Mouse (Mus musculus): ENCODE results near the gene Pip5kl1. TPM values are rescaled to one million over a fixed set of nuclear protein-coding genes. Genes with fewer than 3 reads are reported as not detected.
A peak's percentile ranks its signal among the peaks of the same experiment; 100 is the strongest.

Pip5kl1 gene
- polyA plus RNA-seq, 1 experiment from 2014 or later: 11.6 TPM

DNA sequence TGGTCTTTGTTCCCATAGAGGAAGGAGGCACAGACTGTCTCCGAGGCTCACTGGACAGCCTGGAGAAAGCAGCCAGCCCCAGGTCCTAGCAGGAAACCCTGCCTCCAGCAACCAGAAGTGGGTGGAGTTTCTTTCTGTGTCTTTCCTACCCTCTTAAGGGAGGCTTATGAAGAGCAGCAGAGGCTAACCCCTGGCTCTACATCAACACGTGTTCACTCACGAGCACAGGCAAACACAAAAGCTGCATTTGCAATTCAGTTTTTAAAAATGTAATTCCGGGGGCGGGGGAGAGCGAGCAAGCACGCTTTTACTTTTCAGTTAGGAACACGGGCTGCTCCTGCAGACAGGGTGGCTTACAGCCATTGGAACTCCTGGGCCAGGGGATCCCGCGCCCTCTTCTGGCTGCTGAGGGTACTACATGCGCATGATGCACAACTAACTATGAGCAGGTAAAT is 28.0 kb downstream of the Pip5kl1 start:
- peaks cover 6% of the 10 kb centered on the region; the same call in 1 of the 2 replicates for H3K4me1 ChIP-seq (replicated peaks; ENCODE audit: control insufficient read depth, insufficient read depth, low read length)
- H3K27me3 ChIP-seq (ENCODE audit: control insufficient read depth, insufficient read depth, low read length): no peaks in the 10 kb centered on the region
- no peaks in the 10 kb centered on the region for H3K36me3 ChIP-seq (replicated peaks; ENCODE audit: control insufficient read depth, insufficient read depth)
- H3K9ac ChIP-seq: no peak overlapping the region
- H3K4me3 ChIP-seq (replicated peaks; ENCODE audit: low read length): peak overlapping the region; percentile 8
- WGBS: under 1% methylated on average over 11 of the region's 11 CpGs
- ATAC-seq (ENCODE audit: low FRiP score): no peak
- H3K4me2 ChIP-seq (replicated peaks): peak overlapping the region; percentile 32; the same call in 1 of the 2 replicates
- no peaks in the 10 kb centered on the region for H3K9me3 ChIP-seq (ENCODE audit: control insufficient read depth, low read length)
- DNase-seq (ENCODE audit: low spot score): peak; percentile 80
- no peak overlapping the region for H3K27ac ChIP-seq

- no peak overlapping the region for H3K4me3 ChIP-seq (replicated peaks; ENCODE audit: low read length)
- no peaks in the 10 kb centered on the region for H3K9me3 ChIP-seq (ENCODE audit: control insufficient read depth, low read length)
- DNase-seq (ENCODE audit: low spot score) (no peak), ATAC-seq (ENCODE audit: low FRiP score) (no peak)
- H3K4me1 ChIP-seq (replicated peaks; ENCODE audit: control insufficient read depth, insufficient read depth, low read length): peaks cover 18% of the 10 kb centered on the region; the same call in 1 of the 2 replicates
- H3K27me3 ChIP-seq (ENCODE audit: control insufficient read depth, insufficient read depth, low read length): no peaks in the 10 kb centered on the region
- WGBS: 46% methylated on average over 10 of the region's 10 CpGs
- H3K36me3 ChIP-seq (replicated peaks; ENCODE audit: control insufficient read depth, insufficient read depth): no peaks in the 10 kb centered on the region
- H3K4me2 ChIP-seq (replicated peaks): no peak overlapping the region
- no peak overlapping the region for H3K27ac ChIP-seq
- no peak overlapping the region for H3K9ac ChIP-seq
Observed at GRCm38 (mm10) chr2:32604631-32605030, 30.0 kb downstream of the Pip5kl1 start.

- peak; percentile 80 for DNase-seq (ENCODE audit: low spot score)
- WGBS: 12% methylated on average over 49 of the region's 55 CpGs
- Histone ChIP-seq H3K4me2 (replicated peaks) (peak overlapping the region; percentile 90), H3K9ac (peak overlapping the region; percentile 78), H3K27ac (no peak overlapping the region), H3K36me3 (replicated peaks; ENCODE audit: control insufficient read depth, insufficient read depth) (no peaks in the 10 kb centered on the region), H3K27me3 (ENCODE audit: control insufficient read depth, insufficient read depth, low read length) (no peaks in the 10 kb centered on the region), H3K4me1 (replicated peaks; ENCODE audit: control insufficient read depth, insufficient read depth, low read length) (peaks cover 23% of the 10 kb centered on the region; the same call in 1 of the 2 replicates), H3K4me3 (replicated peaks; ENCODE audit: low read length) (peak overlapping the region; percentile 77), H3K9me3 (ENCODE audit: control insufficient read depth, low read length) (no peaks in the 10 kb centered on the region)
- ATAC-seq (ENCODE audit: low FRiP score): peak; percentile 87
Observed at GRCm38 (mm10) chr2:32606161-32607142, 31.9 kb downstream of the Pip5kl1 start.

DNA sequence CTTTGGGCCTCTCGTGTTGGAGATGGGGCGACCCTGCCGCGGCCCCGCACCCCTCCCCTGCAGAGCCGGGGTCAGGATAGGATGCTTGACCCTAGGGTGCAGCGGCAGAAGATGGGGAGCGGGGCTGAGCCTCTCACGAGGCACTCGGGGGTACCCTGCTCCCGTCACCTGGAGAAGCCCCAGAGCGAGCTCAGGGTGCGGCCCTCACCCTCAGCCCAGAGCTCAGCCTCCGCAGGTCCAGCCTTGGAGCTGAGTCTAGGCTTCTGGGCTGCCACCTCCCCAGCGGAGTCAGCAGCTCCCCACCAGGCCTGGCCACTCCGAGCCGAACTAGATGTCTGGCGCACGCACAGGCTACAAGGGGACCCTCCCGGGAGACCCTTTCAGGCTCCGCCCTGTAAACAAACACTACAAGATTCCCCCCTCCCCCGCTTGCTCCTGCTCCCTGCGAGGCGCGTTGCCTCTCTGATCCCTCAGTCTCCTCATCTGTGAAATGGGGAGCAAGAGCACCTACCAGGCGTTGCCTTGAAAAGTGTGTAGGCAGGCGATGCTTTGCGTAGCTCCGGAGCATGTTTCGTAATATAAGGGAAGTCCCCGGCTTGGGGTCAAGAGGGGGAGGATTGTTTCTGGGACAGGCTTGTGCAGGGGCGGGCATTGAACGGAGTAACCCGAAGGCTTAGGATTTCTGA is 32.8 kb downstream of the Pip5kl1 start:
- ATAC-seq (ENCODE audit: low FRiP score): peak; percentile 38
- WGBS: 6% methylated on average over 34 of the region's 34 CpGs
- Histone ChIP-seq H3K9ac (peak overlapping the region; percentile 78), H3K4me3 (replicated peaks; ENCODE audit: low read length) (peak overlapping the region; percentile 77), H3K36me3 (replicated peaks; ENCODE audit: control insufficient read depth, insufficient read depth) (no peaks in the 10 kb centered on the region), H3K27me3 (ENCODE audit: control insufficient read depth, insufficient read depth, low read length) (no peaks in the 10 kb centered on the region), H3K4me1 (replicated peaks; ENCODE audit: control insufficient read depth, insufficient read depth, low read length) (peaks cover 23% of the 10 kb centered on the region; the same call in 1 of the 2 replicates), H3K9me3 (ENCODE audit: control insufficient read depth, low read length) (no peaks in the 10 kb centered on the region), H3K27ac (no peak overlapping the region), H3K4me2 (replicated peaks) (peak overlapping the region; percentile 90)
- no peak for DNase-seq (ENCODE audit: low spot score)

DNA sequence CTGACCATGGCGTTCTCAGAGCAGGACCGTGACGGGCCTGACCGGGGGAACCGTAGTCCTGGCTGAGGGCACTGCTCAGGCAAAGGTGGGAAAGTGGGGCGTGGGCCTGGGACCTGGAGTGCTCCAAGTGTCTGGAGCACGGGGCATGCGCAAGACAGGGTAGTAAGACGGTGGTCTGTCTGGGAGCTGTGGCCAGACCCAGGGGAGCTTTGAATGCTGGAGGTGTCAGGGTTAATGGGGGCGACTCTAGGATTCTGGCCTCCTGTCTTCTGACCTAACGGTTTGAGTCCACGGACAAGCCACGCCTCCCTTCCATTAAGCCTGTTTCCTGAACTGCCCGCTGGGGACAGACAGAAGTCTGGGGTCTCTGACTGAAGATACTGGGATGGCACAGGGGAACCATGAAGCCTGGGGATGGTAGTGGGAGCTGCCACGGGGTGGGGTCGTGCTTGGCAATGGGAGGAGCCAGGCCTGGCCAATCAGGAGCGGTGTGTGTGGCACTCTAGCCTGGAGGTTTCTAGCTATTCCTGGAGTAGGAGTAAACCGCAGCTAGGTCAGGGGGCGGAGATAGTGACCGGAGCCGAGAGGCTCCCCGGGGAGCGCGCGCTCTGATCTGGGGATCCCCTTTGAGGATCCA is 33.7 kb downstream of the Pip5kl1 start:
- DNase-seq (ENCODE audit: low spot score) (no peak), ATAC-seq (ENCODE audit: low FRiP score) (no peak)
- H3K4me1 ChIP-seq (replicated peaks; ENCODE audit: control insufficient read depth, insufficient read depth, low read length): peaks cover 23% of the 10 kb centered on the region; the same call in 1 of the 2 replicates
- no peaks in the 10 kb centered on the region for H3K9me3 ChIP-seq (ENCODE audit: control insufficient read depth, low read length)
- 12% methylated on average over 25 of the region's 25 CpGs for WGBS
- no peaks in the 10 kb centered on the region for H3K27me3 ChIP-seq (ENCODE audit: control insufficient read depth, insufficient read depth, low read length)
- no peak overlapping the region for H3K27ac ChIP-seq
- H3K9ac ChIP-seq: no peak overlapping the region
- peak overlapping the region; percentile 77; the same call in 1 of the 2 replicates for H3K4me3 ChIP-seq (replicated peaks; ENCODE audit: low read length)
- H3K36me3 ChIP-seq (replicated peaks; ENCODE audit: control insufficient read depth, insufficient read depth): no peaks in the 10 kb centered on the region
- peak overlapping the region; percentile 90 for H3K4me2 ChIP-seq (replicated peaks)

GRCm38 (mm10) chr2:32608778-32609435 is 34.3 kb downstream of the Pip5kl1 start:
- ATAC-seq (ENCODE audit: low FRiP score) (no peak), DNase-seq (ENCODE audit: low spot score) (no peak)
- 41% methylated on average over 18 of the region's 18 CpGs for WGBS
- H3K4me1 ChIP-seq (replicated peaks; ENCODE audit: control insufficient read depth, insufficient read depth, low read length): peaks cover 23% of the 10 kb centered on the region; the same call in 1 of the 2 replicates
- H3K9me3 ChIP-seq (ENCODE audit: control insufficient read depth, low read length): no peaks in the 10 kb centered on the region
- H3K9ac ChIP-seq: 0 out of 2 replicates have a peak overlapping the region, but pooled peaks have one; percentile 8
- no peaks in the 10 kb centered on the region for H3K36me3 ChIP-seq (replicated peaks; ENCODE audit: control insufficient read depth, insufficient read depth)
- H3K27me3 ChIP-seq (ENCODE audit: control insufficient read depth, insufficient read depth, low read length): no peaks in the 10 kb centered on the region
- H3K4me2 ChIP-seq (replicated peaks): peak overlapping the region; percentile 90
- no peak overlapping the region for H3K27ac ChIP-seq
- peak overlapping the region; percentile 77; the same call in 1 of the 2 replicates for H3K4me3 ChIP-seq (replicated peaks; ENCODE audit: low read length)

DNA sequence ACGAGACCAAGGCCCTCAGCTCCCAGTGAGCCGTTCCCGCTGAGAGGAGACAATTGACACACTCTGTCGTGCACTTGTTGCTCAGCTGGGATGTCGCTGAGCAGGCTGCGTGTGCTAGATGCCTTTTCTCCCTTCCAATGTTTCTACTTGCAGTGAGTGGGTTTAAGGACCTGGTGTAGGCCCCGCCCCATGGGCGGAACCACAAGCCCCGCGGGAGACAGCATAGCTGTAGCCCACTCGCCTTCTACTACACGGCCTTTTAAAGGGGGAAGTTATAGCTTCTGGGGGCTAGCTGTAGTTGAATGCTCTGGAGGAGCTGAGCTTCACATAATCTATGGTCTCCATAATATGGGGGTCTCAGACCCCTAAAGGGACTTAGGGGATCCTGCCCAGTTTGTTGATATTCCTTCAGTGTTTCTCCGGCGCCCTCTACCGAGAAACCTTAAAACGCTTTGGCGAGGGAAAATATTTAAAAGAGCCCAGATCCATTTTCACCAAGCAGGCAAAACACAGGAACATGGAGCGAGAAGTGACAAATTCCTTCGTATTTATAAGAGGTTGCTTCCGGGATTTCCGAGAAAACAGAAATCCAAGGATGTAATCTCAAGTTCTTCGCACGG is 36.1 kb downstream of the Pip5kl1 start:
- Histone ChIP-seq H3K9me3 (ENCODE audit: control insufficient read depth, low read length) (no peaks in the 10 kb centered on the region), H3K4me2 (replicated peaks) (peak overlapping the region; percentile 43), H3K27me3 (ENCODE audit: control insufficient read depth, insufficient read depth, low read length) (no peaks in the 10 kb centered on the region), H3K4me3 (replicated peaks; ENCODE audit: low read length) (no peak overlapping the region), H3K27ac (no peak overlapping the region), H3K9ac (0 out of 2 replicates have a peak overlapping the region, but pooled peaks have one; percentile 9), H3K36me3 (replicated peaks; ENCODE audit: control insufficient read depth, insufficient read depth) (peaks cover 14% of the 10 kb centered on the region; the same call in 1 of the 2 replicates), H3K4me1 (replicated peaks; ENCODE audit: control insufficient read depth, insufficient read depth, low read length) (peaks cover 23% of the 10 kb centered on the region; the same call in 1 of the 2 replicates)
- 15% methylated on average over 23 of the region's 23 CpGs for WGBS
- peak; percentile 52 for DNase-seq (ENCODE audit: low spot score)
- no peak for ATAC-seq (ENCODE audit: low FRiP score)

DNA sequence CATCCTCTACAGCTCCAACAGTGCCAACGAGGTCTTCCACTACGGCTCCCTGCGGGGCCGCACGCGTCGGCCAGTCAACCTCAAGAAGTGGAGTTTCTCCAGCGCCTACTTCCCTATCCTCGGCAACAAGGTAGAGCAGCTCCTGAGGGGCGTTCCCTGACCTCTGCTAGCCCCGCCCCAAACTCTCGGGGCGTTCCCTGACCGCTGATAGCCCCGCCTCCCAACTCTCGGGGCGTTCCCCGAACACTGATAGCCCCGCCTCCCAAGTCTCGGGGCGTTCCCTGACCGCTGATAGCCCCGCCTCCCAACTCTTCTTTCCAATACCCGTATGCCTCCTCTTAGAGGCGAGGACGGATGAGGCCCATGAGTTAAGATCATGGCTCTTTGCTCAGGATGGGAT is 37.7 kb downstream of the Pip5kl1 start:
- WGBS: 71% methylated on average over 26 of the region's 26 CpGs

More for the DNA sequence above, 37.7 kb downstream of the Pip5kl1 start:
- Histone ChIP-seq H3K27ac (no peak overlapping the region), H3K27me3 (ENCODE audit: control insufficient read depth, insufficient read depth, low read length) (no peaks in the 10 kb centered on the region), H3K4me1 (replicated peaks; ENCODE audit: control insufficient read depth, insufficient read depth, low read length) (peaks cover 20% of the 10 kb centered on the region; the same call in 1 of the 2 replicates), H3K36me3 (replicated peaks; ENCODE audit: control insufficient read depth, insufficient read depth) (peaks cover 15% of the 10 kb centered on the region; the same call in 1 of the 2 replicates), H3K9me3 (ENCODE audit: control insufficient read depth, low read length) (no peaks in the 10 kb centered on the region), H3K4me2 (replicated peaks) (no peak overlapping the region), H3K9ac (no peak overlapping the region), H3K4me3 (replicated peaks; ENCODE audit: low read length) (no peak overlapping the region)
- DNase-seq (ENCODE audit: low spot score): no peak
- no peak for ATAC-seq (ENCODE audit: low FRiP score)
